Mouse (Mus musculus) ovary, postnatal 10 days (tissue): ENCODE data around the gene Frs2.
"Not testable (repeated sequence)": the region's sequence is repeated elsewhere in the genome, so short reads cannot be mapped to it uniquely, and the experiment has no call there.

ENCODE experiments used
- DNase-seq: peaks from one replicate; pipeline ENCODE4 v3.0.0; 2022; ENCODE audit warnings: low spot score

Gene Frs2

DNA sequence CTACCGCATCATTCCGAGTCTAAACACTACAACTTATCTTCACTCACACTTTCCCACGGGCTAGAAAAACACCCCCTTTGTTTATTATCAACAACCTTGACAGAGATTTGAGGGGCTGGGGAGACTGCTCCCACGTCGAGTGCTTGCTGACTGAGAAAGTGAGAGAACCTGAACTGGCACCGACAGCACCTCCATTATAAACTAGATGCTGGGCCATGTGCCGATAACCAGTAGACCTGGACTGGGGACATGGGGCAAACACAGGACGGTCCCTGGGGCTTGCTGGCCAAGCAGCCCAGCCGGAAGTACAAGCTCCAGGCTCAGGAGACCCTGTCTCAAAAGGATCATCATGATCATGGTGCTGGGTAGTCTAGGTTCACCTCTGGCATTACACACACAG, 1.9 kb downstream of the Frs2 start:
- DNase-seq = no peak

DNA sequence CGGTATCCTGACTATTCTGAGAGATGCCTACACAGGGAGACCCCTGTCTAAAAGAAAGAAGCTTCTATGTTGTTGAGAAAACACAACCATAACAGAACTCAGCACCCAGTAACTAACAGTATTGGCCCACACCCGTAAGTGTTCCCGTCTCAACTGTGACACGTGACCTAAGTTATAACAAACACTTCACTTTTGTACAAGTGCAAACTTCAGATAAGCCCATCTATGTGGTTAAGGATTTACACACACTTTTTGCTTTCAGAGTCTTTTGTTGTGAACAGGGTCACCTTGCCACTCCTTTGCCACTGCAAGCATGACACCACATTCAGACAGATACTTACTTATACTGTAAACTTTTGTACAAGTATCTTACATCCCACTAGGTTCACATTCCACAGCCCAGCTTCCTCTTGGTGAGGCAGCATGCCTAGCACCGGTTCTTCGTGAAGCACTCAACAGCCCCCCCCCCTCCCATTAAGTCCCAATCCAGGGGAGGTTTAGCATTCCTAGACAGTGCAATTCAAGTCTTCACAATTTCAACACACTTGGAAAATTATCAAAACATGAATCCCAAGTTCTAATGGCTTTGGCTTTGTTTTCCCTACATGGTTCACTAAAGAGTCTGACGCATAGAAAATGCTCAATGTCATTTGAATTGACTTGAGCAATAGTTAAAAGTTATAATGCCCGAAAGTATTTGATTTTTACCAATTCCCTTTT, 2.6 kb downstream of the Frs2 start:
- DNase-seq = no peak

DNA sequence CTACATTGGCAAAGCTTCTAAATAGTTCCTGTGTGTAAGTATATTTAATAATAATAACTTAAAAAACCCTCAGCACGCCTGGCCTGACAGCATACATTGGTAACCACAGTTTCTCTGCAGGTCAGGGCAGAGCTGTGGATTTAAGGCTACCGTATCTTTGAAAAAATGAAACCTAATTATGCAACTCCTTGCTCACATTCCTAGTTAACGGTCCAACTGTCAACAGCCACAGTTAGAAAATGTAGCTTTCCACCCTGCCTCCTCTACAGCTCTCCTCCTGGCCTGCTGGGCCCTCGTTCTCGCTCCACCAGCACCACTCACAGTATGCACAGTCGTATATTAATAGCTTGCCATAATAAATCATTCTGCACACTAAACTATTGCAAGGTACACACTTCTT, 3.7 kb downstream of the Frs2 start:
- DNase-seq = no peak

DNA sequence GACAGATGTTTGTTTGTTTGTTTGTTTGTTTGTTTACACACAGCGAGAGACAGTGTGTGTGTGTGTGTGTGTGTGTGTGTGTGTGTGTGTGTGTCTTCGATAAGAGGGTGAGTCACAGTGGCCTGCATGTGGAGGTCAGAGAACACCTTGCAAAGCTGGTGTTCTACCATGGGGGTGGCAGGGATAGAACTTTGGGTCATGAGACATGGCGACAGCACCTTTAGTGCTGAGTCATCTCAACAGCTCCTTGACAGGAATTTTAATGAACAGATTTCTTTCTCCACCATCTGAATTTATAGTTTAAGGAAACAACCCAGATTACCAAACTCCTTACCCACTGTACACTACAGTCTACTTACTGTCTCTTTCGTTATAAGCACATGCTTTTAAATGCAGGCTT, 4.3 kb downstream of the Frs2 start:
- DNase-seq = no peak

DNA sequence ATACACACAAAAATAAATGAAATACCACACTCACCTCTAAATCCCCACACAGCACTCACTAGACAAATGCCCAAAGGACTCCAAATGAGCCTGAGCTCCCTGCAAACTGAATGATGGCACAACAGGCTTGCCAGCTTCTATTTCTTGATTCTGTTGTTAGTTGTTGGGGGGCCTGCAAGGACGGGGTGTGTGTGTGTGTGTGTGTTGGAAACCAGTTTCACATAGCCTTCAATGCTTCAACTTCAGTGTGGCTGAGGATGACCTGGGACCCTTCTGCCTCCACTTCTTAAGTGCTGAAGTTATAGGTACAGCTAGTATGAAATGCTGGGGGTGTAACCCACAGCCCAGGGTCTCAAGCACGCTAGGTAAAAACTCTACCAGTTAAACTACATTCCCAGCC, 5.0 kb downstream of the Frs2 start:
- DNase-seq = no peak

DNA sequence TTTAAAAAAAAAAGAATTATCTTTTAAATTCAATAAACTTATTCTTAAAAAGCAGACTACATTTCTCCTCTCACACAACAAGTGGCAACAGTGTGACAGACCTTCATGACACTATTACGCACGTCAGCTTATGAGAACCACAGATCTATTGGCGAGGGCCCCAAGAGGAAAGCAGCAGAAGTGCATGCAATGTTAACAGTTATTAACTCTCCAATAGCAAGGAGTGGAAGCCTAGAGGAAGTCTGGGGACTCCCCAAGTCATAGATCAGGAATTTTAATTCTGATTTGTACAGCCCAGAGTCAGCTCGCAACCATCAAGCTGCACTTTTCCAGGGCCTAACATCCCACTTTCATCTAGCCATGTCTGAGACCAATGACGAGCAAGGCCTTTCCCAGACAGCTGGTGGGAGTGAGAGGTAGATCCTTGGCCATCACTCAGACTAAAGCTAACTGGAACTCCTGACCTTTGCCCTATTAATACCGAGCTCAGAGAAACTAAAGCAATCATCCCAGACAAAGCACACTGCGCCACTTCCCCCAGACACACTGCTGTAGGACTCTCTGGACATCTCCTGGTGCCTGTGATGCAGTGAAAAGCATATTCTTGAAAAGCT, 6.3 kb downstream of the Frs2 start:
- no peak for DNase-seq

DNA sequence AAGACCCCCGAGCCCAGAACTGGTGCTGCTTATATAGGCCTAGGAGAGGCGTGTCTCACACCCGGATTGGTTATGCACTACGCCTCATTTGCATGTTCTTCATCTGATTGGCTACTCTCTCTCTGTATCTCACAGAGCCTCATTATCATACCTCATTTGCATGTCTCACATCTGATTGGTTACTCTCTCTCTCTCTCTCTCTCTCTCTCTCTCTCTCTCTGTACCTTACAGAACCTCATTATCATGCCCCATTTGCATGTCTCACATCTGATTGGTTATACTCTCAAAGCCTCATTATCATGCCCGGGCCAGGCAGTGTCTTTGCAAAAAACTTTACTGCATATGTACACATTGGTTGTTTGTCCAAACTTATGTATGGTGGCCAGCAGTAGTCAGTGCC, 16.8 kb downstream of the Frs2 start:
- DNase-seq = not testable (repeated sequence)

DNA sequence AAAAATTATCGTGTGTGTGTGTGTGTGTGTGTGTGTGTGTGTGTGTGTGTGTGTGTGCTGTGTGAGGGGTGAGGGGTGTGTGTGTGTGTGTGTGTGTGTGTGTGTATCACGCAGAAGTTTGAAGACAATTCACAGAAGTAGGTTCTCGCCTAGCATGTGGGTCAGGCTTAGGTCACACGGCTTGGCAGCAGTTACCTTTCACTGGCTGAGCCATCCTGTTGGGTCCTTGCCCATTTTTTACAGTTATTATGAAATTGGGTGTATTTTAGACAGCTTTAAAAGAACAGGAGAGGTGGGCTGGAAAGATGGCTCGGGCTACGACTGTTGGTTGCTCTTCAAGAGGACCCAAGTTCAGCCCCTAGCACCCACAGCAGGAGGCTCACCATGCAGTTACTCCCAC, 18.3 kb downstream of the Frs2 start:
- DNase-seq = no peak

DNA sequence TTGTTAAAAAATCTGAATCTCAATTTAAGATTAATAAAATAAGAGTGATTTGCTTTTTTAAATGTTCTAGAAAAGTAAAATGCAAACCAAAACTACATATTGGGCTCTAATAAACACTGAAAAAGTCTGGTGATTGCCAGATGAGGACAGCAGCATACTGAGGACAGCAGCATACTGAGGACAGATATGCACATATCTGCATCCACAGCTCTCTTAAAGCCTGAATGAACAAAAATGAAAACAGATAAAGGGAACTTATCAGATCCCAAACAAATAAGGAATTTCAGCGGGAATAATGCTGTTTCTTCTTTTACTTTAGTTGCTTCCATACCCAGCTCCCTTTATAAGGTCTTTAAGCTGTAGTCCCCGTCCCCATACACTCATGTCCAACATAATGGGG, 19.6 kb downstream of the Frs2 start:
- DNase-seq = no peak

DNA sequence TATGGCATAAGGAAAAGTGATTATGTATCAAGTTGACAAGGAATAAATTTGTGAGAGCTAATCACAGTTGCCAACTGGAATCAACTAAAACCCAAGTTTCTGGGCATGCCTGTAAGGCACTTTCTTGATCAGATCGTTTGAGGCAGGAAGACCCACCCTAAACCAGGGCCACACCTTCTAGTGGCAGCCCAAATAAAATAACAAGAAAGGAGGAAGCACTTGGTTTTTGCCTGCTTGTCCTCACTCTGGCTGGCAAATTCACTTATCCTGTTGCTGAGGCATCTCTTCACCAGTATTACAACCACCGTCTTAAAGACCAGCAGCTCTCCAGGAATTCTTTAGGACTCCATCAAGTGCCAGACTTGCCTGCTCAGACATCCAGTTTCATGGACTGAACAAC, 20.9 kb downstream of the Frs2 start:
- DNase-seq = no peak

DNA sequence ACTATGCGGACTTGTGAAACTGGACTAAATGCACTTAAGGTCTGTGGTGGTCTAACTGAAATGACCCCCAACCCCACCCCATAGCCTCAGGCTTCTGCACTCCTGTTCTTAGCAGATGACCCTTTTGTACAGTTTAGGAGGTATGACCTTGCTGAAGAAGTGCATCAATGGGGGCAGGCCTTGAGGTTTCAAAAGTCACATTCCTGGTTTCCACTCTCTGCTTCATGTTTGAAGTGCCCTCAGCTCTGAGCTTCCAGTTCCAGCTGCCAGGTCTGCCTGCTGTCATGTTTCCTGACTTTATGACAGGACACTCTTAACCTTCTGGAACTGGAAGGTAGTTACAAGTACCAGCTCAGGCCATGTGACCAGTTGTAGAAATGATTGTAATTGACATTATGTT, 21.6 kb downstream of the Frs2 start:
- DNase-seq = no peak

DNA sequence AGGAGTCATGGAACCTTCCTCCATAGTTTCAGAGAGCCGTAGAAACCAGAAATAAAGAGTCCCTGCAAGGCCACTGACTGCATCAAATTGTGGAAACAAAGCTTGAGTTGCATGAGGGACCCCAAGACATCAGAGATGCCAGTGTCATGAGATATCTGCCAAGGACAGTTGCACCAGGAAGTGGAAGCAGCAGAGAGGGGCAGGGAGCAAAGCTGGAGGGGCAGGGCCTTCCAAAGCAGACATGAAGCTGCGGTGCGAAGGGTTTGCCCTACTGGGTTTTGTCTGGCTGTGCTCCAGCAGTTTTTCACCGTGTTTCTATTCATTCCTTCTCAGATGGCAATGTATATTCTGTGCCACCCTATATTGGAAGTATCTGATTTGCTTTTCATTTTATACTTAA, 22.1 kb downstream of the Frs2 start:
- DNase-seq = no peak

DNA sequence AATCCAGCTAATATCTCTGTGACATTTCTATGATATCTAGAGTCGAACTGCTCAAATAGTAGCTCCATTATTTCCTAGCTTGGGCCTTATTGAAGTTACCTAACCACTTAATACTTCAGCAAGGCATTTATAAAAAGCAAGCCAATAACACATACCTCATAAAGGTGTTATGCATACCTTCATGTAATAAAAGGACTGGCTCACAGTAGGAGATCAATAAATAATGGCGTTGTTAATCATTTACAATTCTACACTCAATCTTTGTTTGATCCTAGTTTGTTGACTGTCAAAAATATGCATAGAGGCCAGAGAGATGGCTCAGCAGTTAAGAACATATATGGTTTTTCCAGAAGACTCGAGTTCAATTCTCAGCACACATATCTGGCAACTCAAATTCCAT, 26.9 kb downstream of the Frs2 start:
- DNase-seq = no peak

DNA sequence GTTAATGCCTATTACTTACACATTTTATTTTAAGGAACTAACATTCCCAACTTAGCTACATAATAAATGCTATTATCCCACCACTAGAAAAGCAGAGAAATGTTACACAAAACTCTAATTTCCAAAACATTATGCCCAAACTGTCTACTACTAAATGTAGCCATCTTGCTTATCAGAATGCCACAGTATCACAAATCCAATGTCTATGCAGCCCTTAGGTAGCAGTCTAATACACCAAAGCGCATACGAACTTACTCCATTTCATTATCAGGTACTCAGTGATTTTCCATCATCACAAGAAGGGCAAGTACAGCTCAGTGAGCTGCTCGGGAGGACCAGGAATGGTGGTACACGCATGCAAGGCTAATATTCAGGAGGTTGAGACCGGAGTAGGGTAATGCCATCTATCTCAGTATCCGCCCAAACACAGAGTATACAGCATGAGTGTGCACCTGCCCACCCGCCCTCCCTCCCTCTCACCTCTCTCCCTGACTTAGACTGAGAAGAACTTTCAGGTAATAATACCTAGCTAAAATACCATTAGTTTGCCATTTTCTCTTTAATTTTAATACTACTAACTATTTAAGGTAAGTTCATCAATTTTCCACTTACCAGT, 28.2 kb downstream of the Frs2 start:
- no peak for DNase-seq

DNA sequence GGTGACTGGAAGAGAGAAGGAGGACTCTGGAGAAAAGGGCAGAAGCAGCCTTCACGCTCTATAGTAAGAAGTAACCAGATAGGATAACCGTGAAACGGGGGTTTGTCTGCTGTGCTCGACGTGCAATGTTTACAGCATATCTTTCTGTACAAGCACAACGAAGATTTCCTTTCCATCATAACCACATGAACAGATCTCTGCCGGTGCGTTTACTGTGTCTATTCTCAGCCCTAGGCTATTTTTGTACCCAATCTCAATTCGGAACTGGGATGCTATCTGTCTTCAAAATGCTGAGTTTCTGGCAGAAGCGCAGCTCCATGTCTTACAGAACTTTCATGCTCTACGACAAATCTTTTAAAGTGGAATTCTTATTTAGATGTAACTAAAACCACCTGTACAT, 28.8 kb downstream of the Frs2 start:
- no peak for DNase-seq

DNA sequence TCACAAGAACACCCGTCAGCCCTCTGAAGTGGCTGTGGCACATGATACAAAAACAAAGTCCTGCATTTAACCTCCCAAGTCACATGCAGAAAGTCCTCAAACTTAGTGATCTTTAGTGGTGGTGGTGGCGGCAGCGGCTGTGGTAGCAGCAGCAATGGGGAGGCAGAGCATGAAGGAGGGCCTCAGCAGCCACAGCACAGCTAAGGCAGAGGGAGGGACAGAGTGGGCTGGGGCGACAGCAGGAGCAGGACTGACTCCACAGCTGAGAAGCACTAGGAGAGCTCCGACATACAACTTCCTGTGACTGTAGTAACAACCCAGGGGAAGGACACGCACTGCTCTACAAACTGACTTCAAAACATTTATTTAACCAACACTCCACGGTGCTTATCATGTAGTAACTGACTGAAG, 29.9 kb downstream of the Frs2 start:
- no peak for DNase-seq

DNA sequence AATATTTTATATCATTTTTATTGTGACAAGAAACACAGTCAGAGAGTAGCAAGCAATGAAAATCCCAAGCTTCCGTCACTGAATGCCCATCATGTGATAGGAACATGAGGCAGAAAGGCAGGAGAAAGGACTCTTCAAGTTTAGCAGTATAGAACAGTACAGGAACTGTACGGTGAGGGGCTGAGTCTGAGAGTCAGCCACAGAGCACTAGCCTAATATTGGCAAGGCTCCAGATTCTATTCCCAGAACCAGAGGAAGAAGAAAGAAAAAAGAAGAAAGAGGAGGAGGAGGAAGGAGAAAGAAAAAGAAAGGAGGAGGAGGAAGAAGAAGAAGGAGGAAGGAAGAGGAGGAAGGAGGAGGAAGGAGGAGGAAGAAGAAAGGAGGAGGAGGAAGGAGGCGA, 32.7 kb downstream of the Frs2 start:
- DNase-seq = no peak

DNA sequence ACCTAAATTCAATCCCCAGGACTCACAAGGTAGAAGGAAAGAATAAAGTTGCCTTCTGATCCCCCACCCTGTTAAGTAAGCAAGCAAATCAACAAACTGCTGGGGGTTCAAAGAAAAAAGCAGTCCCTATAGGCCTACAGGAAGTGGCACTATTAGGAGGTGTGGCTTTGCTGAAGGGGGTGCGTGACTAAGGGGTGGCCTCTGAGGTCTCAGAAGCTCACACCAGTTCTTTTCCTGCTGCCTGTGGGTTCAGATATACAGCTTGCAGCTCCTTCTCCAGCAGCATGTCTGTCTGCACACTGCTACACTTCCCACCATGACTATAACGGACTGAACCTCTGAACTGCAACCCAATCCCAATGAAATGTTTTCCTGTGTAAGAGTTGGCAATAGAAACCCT, 35.8 kb downstream of the Frs2 start:
- no peak for DNase-seq

DNA sequence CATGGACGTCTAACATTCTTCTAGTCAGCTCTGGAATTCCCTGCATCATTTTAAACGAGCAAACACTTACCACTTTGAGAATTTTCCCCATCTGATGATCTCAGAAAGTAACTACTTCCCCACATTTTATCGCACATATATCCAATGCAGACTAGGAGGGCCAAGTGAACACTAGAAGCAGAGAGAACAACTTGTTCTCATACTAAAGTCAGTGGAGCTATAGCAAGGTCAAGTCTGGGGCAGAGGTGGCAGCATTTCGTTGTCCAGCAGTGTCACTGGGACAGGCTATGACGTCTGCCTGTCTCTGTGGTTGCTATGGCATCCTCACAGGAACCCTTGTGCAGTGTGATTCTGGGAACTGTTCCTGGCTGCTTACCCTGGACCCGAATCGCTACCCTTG, 36.9 kb downstream of the Frs2 start:
- DNase-seq = no peak

DNA sequence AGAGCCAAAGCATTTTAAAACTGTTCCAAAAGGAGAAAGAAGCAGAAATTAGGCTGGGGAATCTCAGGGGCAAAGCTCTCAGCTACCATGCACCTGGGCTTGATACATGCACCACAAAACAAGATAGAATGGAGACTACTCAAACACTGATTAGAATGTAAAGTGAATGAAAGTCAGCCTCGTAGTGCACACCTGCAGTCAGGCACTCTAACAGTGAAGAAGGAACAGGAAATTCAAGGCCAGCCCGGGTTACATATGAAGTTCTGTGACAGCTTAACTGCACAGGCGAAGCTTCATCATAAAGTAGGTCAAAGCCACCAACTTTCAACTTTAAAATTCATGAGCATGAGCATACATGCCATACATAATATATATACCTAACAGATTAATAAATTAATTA, 38.1 kb downstream of the Frs2 start:
- DNase-seq = no peak

DNA sequence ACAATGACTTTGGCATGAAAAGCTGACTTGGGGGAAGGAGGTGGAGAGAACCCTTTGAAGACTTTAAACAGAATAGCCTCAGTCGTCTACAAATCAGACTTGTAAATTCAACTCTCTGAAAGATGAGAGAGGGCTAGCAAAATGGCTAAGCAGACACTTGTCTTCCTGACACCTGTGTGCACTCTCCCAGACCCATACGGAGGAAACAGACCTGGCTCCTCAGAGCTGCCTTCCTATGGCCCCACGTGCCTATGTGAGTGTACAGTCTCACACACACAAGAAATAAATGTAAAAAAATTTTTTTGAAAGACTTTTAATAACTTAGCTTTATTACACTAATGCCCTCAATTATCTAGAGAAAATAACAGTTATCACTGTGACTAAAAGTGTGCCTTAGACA, 41.6 kb downstream of the Frs2 start:
- DNase-seq = no peak

DNA sequence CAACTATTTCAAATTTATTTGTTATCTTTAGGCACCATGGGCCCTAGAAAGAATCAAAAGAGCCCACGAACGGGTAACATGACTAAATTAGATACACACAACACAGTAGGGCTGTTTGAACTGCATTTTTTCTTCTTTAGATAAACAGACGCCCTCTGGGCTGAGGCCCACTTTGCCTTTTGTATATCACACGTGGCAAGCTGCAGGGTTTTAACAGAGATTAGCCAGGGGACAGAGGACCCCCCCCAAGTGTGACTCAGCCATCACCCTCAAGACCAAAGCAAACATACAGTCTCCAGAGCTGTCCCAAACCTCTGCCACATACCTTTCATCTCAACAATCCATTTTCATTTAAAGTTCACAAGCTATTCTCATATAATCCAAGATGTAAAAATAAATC, 42.1 kb downstream of the Frs2 start:
- DNase-seq = no peak

DNA sequence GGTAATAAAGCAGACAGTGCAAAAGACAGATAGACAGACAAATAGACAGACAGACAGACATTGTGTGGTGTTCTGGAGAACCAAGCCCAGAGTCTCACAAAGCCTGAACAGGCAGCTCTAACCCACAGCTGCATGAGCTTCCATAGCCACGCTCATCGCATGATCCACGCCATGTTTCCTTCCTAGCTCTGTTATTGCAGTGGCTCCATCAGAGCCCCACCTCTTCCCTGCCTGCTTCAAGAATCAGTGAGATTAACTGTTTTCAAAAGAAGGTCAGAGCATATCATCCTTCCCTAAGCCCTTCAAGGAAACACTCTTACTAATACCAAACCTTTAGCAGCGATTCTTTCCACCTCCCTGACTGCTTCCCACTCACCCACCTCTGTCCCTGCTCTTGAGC, 43.3 kb downstream of the Frs2 start:
- DNase-seq = no peak
